ENCODE assay signal across 40 mouse cellular contexts in genomic region chr17:32612417-32612816, GRCm38 (mm10). TPM values are rescaled to one million over a fixed set of nuclear protein-coding genes. Genes with fewer than 3 reads are reported as not detected.
"Had no signal": no experiment of that assay in that cellular context is flagged by ENCODE, and none has a peak within 500 bp of the region (broad histone marks: within the 10 kb centered on the region; RNA-seq: fewer than 3 reads in every experiment).

No protein-coding gene starts in this region.

- H3K27me3 ChIP-seq: heart, embryonic 13.5 days; heart, embryonic 15.5 days; hindbrain, embryonic 13.5 days; hindbrain, embryonic 15.5 days; intestine, embryonic 15.5 days; limb, embryonic 13.5 days; limb, embryonic 15.5 days; liver, embryonic 12.5 days had no signal

- H3K36me3 ChIP-seq: heart, embryonic 13.5 days; heart, embryonic 15.5 days; hindbrain, embryonic 13.5 days; hindbrain, embryonic 15.5 days; intestine, embryonic 15.5 days; limb, embryonic 13.5 days; limb, embryonic 15.5 days; liver, embryonic 12.5 days had no signal

- H3K9ac ChIP-seq: heart, embryonic 13.5 days; heart, embryonic 15.5 days; hindbrain, embryonic 13.5 days; hindbrain, embryonic 15.5 days; intestine, embryonic 15.5 days; limb, embryonic 13.5 days; limb, embryonic 15.5 days; liver, embryonic 12.5 days had no signal

- ATAC-seq: forebrain, embryonic 16.5 days; hindbrain, postnatal 0 days; intestine, embryonic 15.5 days; intestine, postnatal 0 days; liver, embryonic 12.5 days had no signal

- H3K4me2 ChIP-seq: heart, embryonic 11.5 days; heart, embryonic 13.5 days; heart, embryonic 15.5 days; hindbrain, embryonic 13.5 days; hindbrain, embryonic 15.5 days; intestine, embryonic 15.5 days; limb, embryonic 13.5 days; limb, embryonic 15.5 days; liver, embryonic 12.5 days had no signal

- H3K27ac ChIP-seq: heart, embryonic 13.5 days; heart, embryonic 15.5 days; hindbrain, embryonic 13.5 days; hindbrain, embryonic 15.5 days; hindbrain, postnatal 0 days; intestine, embryonic 15.5 days; layer of hippocampus, adult 2 months; limb, embryonic 13.5 days; limb, embryonic 15.5 days; liver, embryonic 12.5 days had no signal

- DNase-seq: gastrocnemius, postnatal 14 days; gastrocnemius, postnatal 36 days; heart, postnatal 14 days; heart, postnatal 36 days; kidney, adult 18-20 months; kidney, adult 8-10 months; kidney, postnatal 14 days; kidney, postnatal 36 days; layer of hippocampus, postnatal 36 days; left cerebral cortex, postnatal 4 days had no signal

- H3K4me1 ChIP-seq: heart, embryonic 13.5 days; heart, embryonic 15.5 days; hindbrain, embryonic 13.5 days; hindbrain, embryonic 15.5 days; intestine, embryonic 15.5 days; limb, embryonic 13.5 days; limb, embryonic 15.5 days; liver, embryonic 12.5 days had no signal

- H3K9me3 ChIP-seq: heart, embryonic 15.5 days; hindbrain, embryonic 13.5 days; hindbrain, embryonic 15.5 days; intestine, embryonic 15.5 days; limb, embryonic 13.5 days; limb, embryonic 15.5 days; liver, embryonic 12.5 days had no signal

- H3K4me3 ChIP-seq: heart, embryonic 13.5 days; heart, embryonic 15.5 days; hindbrain, embryonic 13.5 days; hindbrain, embryonic 15.5 days; intestine, embryonic 15.5 days; layer of hippocampus, adult 2 months; limb, embryonic 13.5 days; limb, embryonic 15.5 days; liver, embryonic 12.5 days had no signal

RNA-seq across cellular contexts. Expression of gene Cyp4f37, which starts 8.7 kb away (rescaled TPM):
- total RNA-seq: gastrocnemius, adult 18-20 months; gastrocnemius, adult 8-10 months; gastrocnemius, postnatal 14 days; gastrocnemius, postnatal 36 days; heart, adult 18-20 months; heart, adult 8-10 months; heart, postnatal 14 days; heart, postnatal 36 days; hematopoietic stem cell, adult 5-6 weeks; hindbrain, postnatal 0 days; layer of hippocampus, adult 2 months; layer of hippocampus, postnatal 14 days; layer of hippocampus, postnatal 36 days; left cerebral cortex, adult 18-20 months; left cerebral cortex, adult 8-10 months; left cerebral cortex, postnatal 10 days; left cerebral cortex, postnatal 25 days; left cerebral cortex, postnatal 4 days; liver, adult 2 months had no signal
- polyA plus RNA-seq: forebrain, embryonic 16.5 days; heart, embryonic 11.5 days; heart, embryonic 13.5 days; heart, embryonic 15.5 days; heart, postnatal 0 days; hindbrain, embryonic 11.5 days; hindbrain, embryonic 13.5 days; intestine, embryonic 15.5 days; intestine, postnatal 0 days; kidney, embryonic 14.5 days; kidney, embryonic 16.5 days; large intestine, adult 2 months; limb, embryonic 11.5 days; limb, embryonic 13.5 days; limb, embryonic 15.5 days; liver, adult 2 months; liver, embryonic 12.5 days had no signal

RNA-seq across cellular contexts. Expression of gene Cyp4f40, which starts 46.3 kb away (rescaled TPM):
- total RNA-seq: gastrocnemius, adult 18-20 months; gastrocnemius, adult 8-10 months; gastrocnemius, postnatal 14 days; gastrocnemius, postnatal 36 days; heart, adult 18-20 months; heart, adult 8-10 months; heart, postnatal 14 days; heart, postnatal 36 days; hematopoietic stem cell, adult 5-6 weeks; hindbrain, postnatal 0 days; layer of hippocampus, adult 2 months; layer of hippocampus, postnatal 14 days; layer of hippocampus, postnatal 36 days; left cerebral cortex, adult 18-20 months; left cerebral cortex, adult 8-10 months; left cerebral cortex, postnatal 10 days; left cerebral cortex, postnatal 25 days; left cerebral cortex, postnatal 4 days; liver, adult 2 months had no signal
- polyA plus RNA-seq: forebrain, embryonic 16.5 days; heart, embryonic 11.5 days; heart, embryonic 13.5 days; heart, embryonic 15.5 days; heart, postnatal 0 days; hindbrain, embryonic 11.5 days; hindbrain, embryonic 13.5 days; kidney, embryonic 14.5 days; kidney, embryonic 16.5 days; limb, embryonic 11.5 days; limb, embryonic 13.5 days; limb, embryonic 15.5 days; liver, adult 2 months; liver, embryonic 12.5 days had no signal
